Mouse (Mus musculus): Measurements from ENCODE around the gene Cfap77.

- TF ChIP-seq CTCF (IDR thresholded peaks at IDR 0.05; ENCODE audit: low read depth, low read length) (no peak), GATA1 (IDR thresholded peaks at IDR 0.05; ENCODE audit: borderline replicate concordance, low read length) (no peak), POLR2AphosphoS5 (IDR thresholded peaks at IDR 0.05; ENCODE audit: insufficient replicate concordance, low read depth, low read length) (no peak), TAL1 (conservative IDR thresholded peaks at IDR 0.05; ENCODE audit: low read depth, low read length) (no peak), GATA2 (IDR thresholded peaks at IDR 0.05; ENCODE audit: borderline replicate concordance, low read depth, low read length) (no peak)
These were observed 24.7 kb downstream of the Cfap77 start for GRCm38 (mm10) chr2:29030048-29030734.
